Mouse (Mus musculus) adrenal gland, adult 2 months (tissue): Measurements from ENCODE around the gene Hemgn. TPM values are rescaled to one million over a fixed set of nuclear protein-coding genes. Genes with fewer than 3 reads are reported as not detected.
A peak's percentile ranks its signal among the peaks of the same experiment; 100 is the strongest.

Experiments
- DNase-seq: peaks from one replicate; pipeline ENCODE4 v3.0.0; 2021
- long read RNA-seq: library from polyadenylated mRNA; stranded (forward); transcript quantifications from one replicate; pipeline ENCODE4 v2.0.0, GENCODE M21; 2021
- polyA plus RNA-seq: library from polyadenylated mRNA; depleted of rRNA; stranded (reverse); fragments of >200 nt; gene quantifications from 2 replicates; pipeline ENCODE4 v1.2.3, GENCODE M21; 2012; rRNA removed
- total RNA-seq, 2 experiments: library from RNA; stranded (reverse); gene quantifications; 2 replicates each; pipeline ENCODE4 v1.2.3; 2021

The Hemgn gene
- total RNA-seq (not detected), polyA plus RNA-seq (not detected in 2 replicates)
- long read RNA-seq = 0 reads

GRCm38 (mm10) chr4:46413406-46413805, at the start of gene Hemgn:
Hemgn (minus strand) TSS chr4:46413506.
- DNase-seq = no peak

GRCm38 (mm10) chr4:46458411-46458810, 45.1 kb upstream of the Hemgn start:
- DNase-seq = no peak

GRCm38 (mm10) chr4:46457186-46457585, 43.9 kb upstream of the Hemgn start:
- peak; percentile 29 for DNase-seq

GRCm38 (mm10) chr4:46456762-46457161, 43.5 kb upstream of the Hemgn start:
- DNase-seq = no peak

- DNase-seq = peak; percentile 19
Observed at GRCm38 (mm10) chr4:46454097-46454864, 41.0 kb upstream of the Hemgn start.

- no peak for DNase-seq
Observed at GRCm38 (mm10) chr4:46452855-46453719, 39.8 kb upstream of the Hemgn start.

- DNase-seq = peak; percentile 86
Observed at GRCm38 (mm10) chr4:46452481-46452850, 39.2 kb upstream of the Hemgn start.

- peak; percentile 89 for DNase-seq
Observed at GRCm38 (mm10) chr4:46451758-46452480, 38.6 kb upstream of the Hemgn start.

GRCm38 (mm10) chr4:46451240-46451757, 38.0 kb upstream of the Hemgn start:
- peak; percentile 90 for DNase-seq

GRCm38 (mm10) chr4:46450519-46451131, 37.3 kb upstream of the Hemgn start, which contains the start of gene Anp32b:
Anp32b (plus strand) TSS chr4:46450902.
- DNase-seq = peak; percentile 96

- no peak for DNase-seq
Observed at GRCm38 (mm10) chr4:46450020-46450518, 36.8 kb upstream of the Hemgn start.

GRCm38 (mm10) chr4:46448886-46449285, 35.6 kb upstream of the Hemgn start:
- no peak for DNase-seq

GRCm38 (mm10) chr4:46447461-46447860, 34.2 kb upstream of the Hemgn start:
- DNase-seq = no peak

GRCm38 (mm10) chr4:46445237-46445945, 32.1 kb upstream of the Hemgn start:
- no peak for DNase-seq

GRCm38 (mm10) chr4:46442501-46442900, 29.2 kb upstream of the Hemgn start:
- no peak for DNase-seq

GRCm38 (mm10) chr4:46432339-46433036, 19.2 kb upstream of the Hemgn start:
- DNase-seq = no peak

- DNase-seq = no peak
Observed at GRCm38 (mm10) chr4:46428903-46429499, 15.7 kb upstream of the Hemgn start.

- no peak for DNase-seq
Observed at GRCm38 (mm10) chr4:46422625-46423024, 9.3 kb upstream of the Hemgn start.

- peak; percentile 26 for DNase-seq
Observed at GRCm38 (mm10) chr4:46418851-46419250, 5.5 kb upstream of the Hemgn start.

GRCm38 (mm10) chr4:46417491-46417890, 4.2 kb upstream of the Hemgn start:
- peak; percentile 43 for DNase-seq
